In the genomic region with DNA sequence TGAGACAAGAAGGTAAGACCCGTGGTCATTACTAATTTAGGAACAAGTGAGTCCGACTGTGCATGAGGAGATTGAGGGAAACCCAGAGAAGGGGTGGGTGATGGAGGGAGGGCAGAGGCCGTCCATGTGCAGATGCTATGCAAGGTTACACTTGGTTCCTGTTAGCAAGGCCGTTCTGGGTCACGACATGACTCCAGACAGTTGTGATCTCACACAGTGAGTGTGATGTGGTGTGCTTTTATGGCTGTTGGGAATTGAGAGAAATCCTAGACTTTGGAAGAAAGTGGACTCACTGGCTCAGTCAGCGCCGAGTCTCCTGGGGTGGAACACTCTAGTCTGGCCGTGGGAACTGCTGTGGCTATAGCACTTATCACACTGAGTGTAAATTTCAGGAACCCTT, we compare ENCODE assay signal across 2 mouse cellular contexts.
TF ChIP-seq lines count a peak whose summit lies in the region.

No protein-coding gene starts in this region.

TF ChIP-seq in CH12.LX, 34 proteins besides CTCF, POLR2A, EP300 and RAD21:
- TF ChIP-seq MEF2A (IDR thresholded peaks at IDR 0.05; ENCODE audit: borderline replicate concordance, low read depth, low read length) (no peak), POLR2AphosphoS2 (IDR thresholded peaks at IDR 0.05; ENCODE audit: low read depth, low read length) (no peak), NRF1 (IDR thresholded peaks at IDR 0.05; ENCODE audit: low read depth, low read length) (no peak), TBP (conservative IDR thresholded peaks at IDR 0.05; ENCODE audit: low read depth, low read length) (no peak), CHD2 (IDR thresholded peaks at IDR 0.05; ENCODE audit: low read length) (no peak), SIN3A (IDR thresholded peaks at IDR 0.05; ENCODE audit: low read length) (no peak), BHLHE40 (IDR thresholded peaks at IDR 0.05; ENCODE audit: low read depth, low read length) (no peak), USF1 (IDR thresholded peaks at IDR 0.05; ENCODE audit: low read depth, low read length) (no peak), GABPA (IDR thresholded peaks at IDR 0.05; ENCODE audit: insufficient replicate concordance, low read depth, low read length) (no peak), PAX5 (IDR thresholded peaks at IDR 0.05; ENCODE audit: low read length) (no peak), MAX (IDR thresholded peaks at IDR 0.05; ENCODE audit: low read length) (no peak)
TF ChIP-seq in CH12.LX: peak in this region for 0.

TF ChIP-seq in myocyte, 11 proteins besides CTCF, POLR2A, EP300 and RAD21:
- no peak for TF ChIP-seq CEBPB (IDR thresholded peaks at IDR 0.05; ENCODE audit: insufficient read depth, poor library complexity, severe bottlenecking)
- no peak for TF ChIP-seq TCF3 (IDR thresholded peaks at IDR 0.05; ENCODE audit: insufficient read length, low read depth)
- TF ChIP-seq SRF (IDR thresholded peaks at IDR 0.05; ENCODE audit: control insufficient read depth, insufficient read length, low read depth), result no peak
- no peak for TF ChIP-seq E2F4 (IDR thresholded peaks at IDR 0.05; ENCODE audit: insufficient read depth)
- no peak for TF ChIP-seq MYOG (IDR thresholded peaks at IDR 0.05; ENCODE audit: control insufficient read depth in 1 of 3, insufficient read depth in 1 of 3, insufficient read length in 2 of 3, low read depth in 2 of 3)
- no peak for TF ChIP-seq TCF12 (IDR thresholded peaks at IDR 0.05; ENCODE audit: insufficient read depth, poor library complexity, severe bottlenecking)
- TF ChIP-seq USF1 (IDR thresholded peaks at IDR 0.05; ENCODE audit: low read depth), result no peak
- TF ChIP-seq POLR2AphosphoS2 (IDR thresholded peaks at IDR 0.05; ENCODE audit: insufficient read length, low read depth), result no peak
- TF ChIP-seq REST (IDR thresholded peaks at IDR 0.05; ENCODE audit: insufficient read depth, insufficient read length), result no peak
- no peak for TF ChIP-seq MAX (IDR thresholded peaks at IDR 0.05; ENCODE audit: low read depth)
- no peak for TF ChIP-seq MYOD1 (IDR thresholded peaks at IDR 0.05; ENCODE audit: control insufficient read depth in 1 of 3, insufficient read length in 2 of 3, low read depth in 2 of 3)
